Mouse (Mus musculus): ENCODE results near the gene Inhbb. TPM values are rescaled to one million over a fixed set of nuclear protein-coding genes. Genes with fewer than 3 reads are reported as not detected.

Gene Inhbb
- polyA plus RNA-seq, 1 experiment from 2014 or later: 0.34 TPM

Other genes with a start within 250 kb of the Inhbb start
- gene Ralb, start 82.5 kb upstream of the Inhbb start, polyA plus RNA-seq (2015; fragmentation: Nextera tagmentation; extraction: Ambion mirVana): 151 and 155 TPM in 2 replicates
- 29.8 and 31.4 TPM in 2 replicates for gene Tmem185b, start 103.9 kb upstream of the Inhbb start, polyA plus RNA-seq (2015; fragmentation: Nextera tagmentation; extraction: Ambion mirVana)
- 64.0 and 64.2 TPM in 2 replicates for gene Epb41l5, start 226.8 kb upstream of the Inhbb start, polyA plus RNA-seq (2015; fragmentation: Nextera tagmentation; extraction: Ambion mirVana)